Mouse (Mus musculus): ENCODE results near the gene Serpina3i.
"Not testable (repeated sequence)": the region's sequence is repeated elsewhere in the genome, so short reads cannot be mapped to it uniquely, and the experiment has no call there.

GRCm38 (mm10) chr12:104238048-104238447, 24.9 kb upstream of the Serpina3i start:
- not testable (repeated sequence) for TF ChIP-seq CTCF (IDR thresholded peaks at IDR 0.05); POLR2A (IDR thresholded peaks at IDR 0.05; ENCODE audit: insufficient read depth, low read depth, low read length); EP300 (IDR thresholded peaks at IDR 0.05; ENCODE audit: insufficient read depth, low read depth, low read length)

All from heart, adult 2 months (tissue).